Mouse (Mus musculus): ENCODE measurements around the gene Cdh19. TPM values are rescaled to one million over a fixed set of nuclear protein-coding genes. Genes with fewer than 3 reads are reported as not detected.

Gene Cdh19
- not detected for total RNA-seq (2023)

DNA sequence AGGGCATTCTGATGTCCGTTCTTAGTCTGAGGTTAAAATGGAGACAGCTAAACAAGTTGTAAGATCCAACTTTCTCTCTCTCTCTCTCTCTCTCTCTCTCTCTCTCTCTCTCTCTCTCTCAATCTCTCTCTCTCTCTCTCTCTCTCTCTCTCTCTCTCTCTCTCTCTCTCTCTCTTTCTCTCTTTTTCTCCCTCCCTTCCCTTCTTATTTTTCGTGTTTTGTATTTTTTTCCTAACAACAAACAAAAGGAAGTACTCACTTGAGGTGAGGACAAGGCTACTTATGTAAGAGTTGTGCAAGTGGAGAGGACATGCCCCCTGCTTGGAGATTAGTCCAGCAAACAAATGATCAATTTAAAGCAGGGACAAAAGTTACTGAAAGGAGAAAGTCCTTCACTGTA is at the start of gene Cdh19:
TSS of gene Cdh19 (minus strand) at position 101 of the 400 bp plus-strand sequence.

All from CD4-positive naive resting alpha-beta T cell, adult 57 days (primary cell).